Mouse (Mus musculus) small intestine, adult 2 months (tissue): ENCODE measurements around the gene A2ml1. TPM values are rescaled to one million over a fixed set of nuclear protein-coding genes. Genes with fewer than 3 reads are reported as not detected.

Experiments
- H3K27ac ChIP-seq: fragments of 200-500 bp; 2 replicates; pipeline ENCODE4 v1.5.1; 2012; ENCODE audit warnings: low read depth, low read length, control low read depth, inconsistent platforms; ENCODE audit not compliant: insufficient read depth
- H3K27me3 ChIP-seq: fragments of 200-500 bp; 2 replicates; pipeline ENCODE4 v1.6.1; 2012; ENCODE audit warnings: mild to moderate bottlenecking, moderate library complexity, low read length, inconsistent platforms; ENCODE audit not compliant: control insufficient read depth, insufficient read depth
- H3K36me3 ChIP-seq: fragments of 200-500 bp; 2 replicates; pipeline ENCODE4 v1.6.1; 2012; ENCODE audit warnings: mild to moderate bottlenecking, low read length, control low read depth, inconsistent platforms; ENCODE audit not compliant: control insufficient read depth, insufficient read depth
- H3K4me1 ChIP-seq: fragments of 200-500 bp; 2 replicates; pipeline ENCODE4 v1.6.1; 2012; ENCODE audit warnings: low read length, inconsistent platforms, mixed read lengths; ENCODE audit not compliant: control insufficient read depth, insufficient read depth, insufficient read length
- H3K4me3 ChIP-seq: fragments of 200-500 bp; 2 replicates; pipeline ENCODE4 v1.5.1; 2012; ENCODE audit warnings: low read depth, mild to moderate bottlenecking, control low read depth, inconsistent platforms, low read length, moderate library complexity
- CTCF ChIP-seq: fragments of 200-500 bp; IDR thresholded peaks from 2 replicates; pipeline ENCODE4 v1.5.1; 2012; ENCODE audit warnings: low read depth, mild to moderate bottlenecking, control low read depth, inconsistent platforms, low read length, moderate library complexity, mixed read lengths; ENCODE audit not compliant: insufficient replicate concordance, insufficient read length; ENCODE audit errors: extremely low read depth
- POLR2A ChIP-seq: fragments of 200-500 bp; IDR thresholded peaks from 2 replicates; pipeline ENCODE4 v1.6.1; 2012; ENCODE audit warnings: low read depth, mild to moderate bottlenecking, control low read depth, inconsistent platforms, low read length, moderate library complexity
- WGBS: fragments of 180-500 bp; shearing (Covaris S2); methylation state at CpG from one replicate; pipeline ENCODE4 v1.1.7; 2018; 5-methylcytosine and 5-hydroxymethylcytosine counted together
- polyA plus RNA-seq: library from polyadenylated mRNA; depleted of rRNA; stranded (reverse); fragments of >200 nt; gene quantifications from 2 replicates; pipeline ENCODE4 v1.2.3, GENCODE M21; 2012; rRNA removed

The A2ml1 gene
- polyA plus RNA-seq, 1 experiment: 0.34 TPM

DNA sequence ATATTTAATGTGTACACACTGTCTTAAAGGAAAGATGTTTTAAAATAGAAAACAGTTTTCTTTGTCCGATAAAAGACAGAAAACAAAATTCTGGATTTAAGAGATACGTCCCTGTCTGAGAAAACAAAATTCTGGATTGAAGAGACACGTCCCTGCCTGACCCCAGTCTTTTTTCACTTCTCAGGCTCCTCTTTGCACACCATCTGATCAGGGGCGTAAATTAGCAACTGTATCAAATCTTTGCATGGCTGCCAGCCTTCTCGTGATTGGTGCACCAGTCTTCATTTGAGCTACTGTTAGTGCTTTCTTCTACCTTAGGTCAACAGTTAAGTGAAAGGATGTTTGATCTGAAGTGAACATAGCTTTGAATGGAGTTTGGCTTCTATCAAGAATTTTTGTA lies 76.7 kb downstream of the A2ml1 start:
- no peak for TF ChIP-seq POLR2A
- TF ChIP-seq CTCF: no peak
- WGBS: 71% methylated on average over 5 of the region's 5 CpGs
- Histone ChIP-seq H3K4me1 (no peaks in the 10 kb centered on the region), H3K27me3 (no peaks in the 10 kb centered on the region), H3K36me3 (no peaks in the 10 kb centered on the region), H3K27ac (no peak overlapping the region), H3K4me3 (no peak overlapping the region)

- Histone ChIP-seq H3K36me3 (no peaks in the 10 kb centered on the region), H3K27ac (no peak overlapping the region), H3K4me1 (no peaks in the 10 kb centered on the region), H3K4me3 (no peak overlapping the region), H3K27me3 (no peaks in the 10 kb centered on the region)
- no peak for TF ChIP-seq CTCF
- no peak for TF ChIP-seq POLR2A
- 68% methylated on average over 1 of the region's 1 CpGs for WGBS
Measured at GRCm38 (mm10) chr6:128495346-128495745, 86.1 kb downstream of the A2ml1 start.

GRCm38 (mm10) chr6:128494646-128495331 lies 86.6 kb downstream of the A2ml1 start:
- H3K27ac ChIP-seq: no peak overlapping the region
- TF ChIP-seq POLR2A (no peak), CTCF (no peak)
- no peaks in the 10 kb centered on the region for H3K27me3 ChIP-seq
- 64% methylated on average over 15 of the region's 15 CpGs for WGBS
- H3K4me1 ChIP-seq: no peaks in the 10 kb centered on the region
- H3K36me3 ChIP-seq: no peaks in the 10 kb centered on the region
- H3K4me3 ChIP-seq: no peak overlapping the region

DNA sequence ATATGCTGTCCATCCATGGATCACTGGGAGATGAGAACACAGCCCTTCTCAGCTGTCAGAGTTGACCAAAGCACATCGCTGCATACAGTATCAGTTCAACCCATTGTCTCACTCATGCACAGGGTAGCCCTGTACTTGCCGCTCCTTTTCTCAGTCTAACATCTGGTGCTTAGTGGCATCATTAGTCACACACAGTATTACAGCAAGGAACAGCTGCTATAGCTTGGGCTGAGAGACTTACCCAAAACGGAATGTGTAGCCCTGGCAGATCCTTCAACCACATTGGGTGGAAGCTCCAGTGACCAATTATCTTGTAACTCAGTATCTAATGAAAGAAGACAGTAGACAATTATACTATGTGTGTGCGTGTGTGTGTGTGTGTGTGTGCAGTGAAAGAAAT lies 89.5 kb downstream of the A2ml1 start:
- 81% methylated on average over 4 of the region's 4 CpGs for WGBS

DNA sequence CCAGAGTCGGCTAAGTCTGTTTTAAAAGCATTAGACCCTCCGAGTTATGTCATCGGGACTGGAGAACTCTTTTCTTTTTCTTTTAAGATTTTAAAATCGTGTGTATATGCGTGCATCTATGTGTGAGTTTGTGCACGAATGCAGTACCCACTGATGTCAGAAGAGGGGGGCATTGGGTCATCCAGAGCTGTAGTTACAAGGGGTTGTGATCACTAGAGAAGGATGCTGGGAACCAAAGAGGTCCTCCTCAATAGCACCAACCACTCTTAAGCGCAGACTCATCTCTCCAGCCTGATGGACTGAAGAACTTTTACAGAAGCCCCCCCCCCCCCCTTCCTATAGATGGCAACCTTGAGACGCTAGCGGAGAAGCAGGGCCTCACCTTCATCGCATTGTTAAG lies 91.3 kb downstream of the A2ml1 start:
- no peaks in the 10 kb centered on the region for H3K36me3 ChIP-seq
- TF ChIP-seq CTCF (no peak), POLR2A (no peak)
- WGBS: 96% methylated on average over 10 of the region's 10 CpGs
- no peak overlapping the region for H3K4me3 ChIP-seq
- no peaks in the 10 kb centered on the region for H3K4me1 ChIP-seq
- H3K27ac ChIP-seq: no peak overlapping the region
- no peaks in the 10 kb centered on the region for H3K27me3 ChIP-seq

More for the DNA sequence above, 89.5 kb downstream of the A2ml1 start:
- H3K4me3 ChIP-seq: no peak overlapping the region
- H3K27me3 ChIP-seq: no peaks in the 10 kb centered on the region
- no peaks in the 10 kb centered on the region for H3K4me1 ChIP-seq
- TF ChIP-seq POLR2A (no peak), CTCF (no peak)
- no peak overlapping the region for H3K27ac ChIP-seq
- no peaks in the 10 kb centered on the region for H3K36me3 ChIP-seq

Other genes with a start within 250 kb of the A2ml1 start
- 2.0 and 2.4 TPM in 2 replicates for gene Tulp3, start 225.8 kb downstream of the A2ml1 start, polyA plus RNA-seq
- gene Rhno1, start 218.7 kb downstream of the A2ml1 start, polyA plus RNA-seq: 7.2 and 11.2 TPM in 2 replicates
- gene Foxm1, start 218.6 kb downstream of the A2ml1 start, polyA plus RNA-seq: 6.3 and 11.3 TPM in 2 replicates
- not detected in 2 replicates for gene Tex52, start 206.2 kb downstream of the A2ml1 start, polyA plus RNA-seq
- gene Gm44596, start 206.1 kb downstream of the A2ml1 start, polyA plus RNA-seq: not detected in 2 replicates
- 0.49 and 0.63 TPM in 2 replicates for gene Nrip2, start 182.3 kb downstream of the A2ml1 start, polyA plus RNA-seq
- 16.1 and 16.2 TPM in 2 replicates for gene Itfg2, start 156.7 kb downstream of the A2ml1 start, polyA plus RNA-seq
- gene Fkbp4, start 142.9 kb downstream of the A2ml1 start, polyA plus RNA-seq: 52.9 and 105 TPM in 2 replicates
- gene Pzp, start 54.9 kb downstream of the A2ml1 start, polyA plus RNA-seq: 0.06 TPM in 1 of 2 replicates, not detected in the other
- 0.24 TPM in 1 of 2 replicates, not detected in the other for gene Klrb1a, start 41.9 kb upstream of the A2ml1 start, polyA plus RNA-seq
- 54.1 and 189 TPM in 2 replicates for gene Clec2h, start 80.8 kb upstream of the A2ml1 start, polyA plus RNA-seq
- not detected in 2 replicates for gene Klrb1, start 141.5 kb upstream of the A2ml1 start, polyA plus RNA-seq
- not detected in 2 replicates for gene Klrb1c, start 207.6 kb upstream of the A2ml1 start, polyA plus RNA-seq
- gene Gm44511, start 244.7 kb upstream of the A2ml1 start, polyA plus RNA-seq: 0.46 TPM in 1 of 2 replicates, not detected in the other
- gene Klrb1b, start 244.7 kb upstream of the A2ml1 start, polyA plus RNA-seq: 0.25 TPM in 1 of 2 replicates, not detected in the other